Mouse (Mus musculus) liver, embryonic 12.5 days (tissue): ENCODE results near the gene Ncapd2. TPM values are rescaled to one million over a fixed set of nuclear protein-coding genes. Genes with fewer than 3 reads are reported as not detected.

Experiments used
- microRNA-seq: library from miRNA; unstranded; fragments of <30 nt; microRNA quantifications from one replicate; pipeline ENCODE4, GENCODE M21; 2017
- polyA plus RNA-seq: library from polyadenylated mRNA; unstranded; fragments of >200 nt; fragmentation: Nextera tagmentation; extraction: Ambion mirVana; gene quantifications from 2 replicates; pipeline ENCODE4 v1.2.1, GENCODE M21; 2016

Gene Ncapd2
- polyA plus RNA-seq, 1 experiment from 2014 or later, result 138 TPM

Small RNA genes within 50 kb of the gene (microRNA-seq; reads per million reads assigned to microRNA genes)
- gene Mir3098 (2.8 reads per million), gene Mir8113 (not detected)

Other genes with a start within 250 kb of the Ncapd2 start
- gene Cops7a, start 226.2 kb downstream of the Ncapd2 start, polyA plus RNA-seq, result 88.7 and 95.2 TPM in 2 replicates
- 0.11 TPM in 1 of 2 replicates, not detected in the other for gene Pianp, start 195.0 kb downstream of the Ncapd2 start, polyA plus RNA-seq
- gene Zfp384, start 182.6 kb downstream of the Ncapd2 start, polyA plus RNA-seq, result 6.6 and 7.2 TPM in 2 replicates
- 34.4 and 34.6 TPM in 2 replicates for gene Ing4, start 151.9 kb downstream of the Ncapd2 start, polyA plus RNA-seq
- gene Acrbp, start 142.0 kb downstream of the Ncapd2 start, polyA plus RNA-seq, result 2.8 and 3.7 TPM in 2 replicates
- gene Lpar5, start 123.8 kb downstream of the Ncapd2 start, polyA plus RNA-seq, result 1.9 and 2.2 TPM in 2 replicates
- gene Chd4, start 95.7 kb downstream of the Ncapd2 start, polyA plus RNA-seq, result 38.3 and 40.5 TPM in 2 replicates
- gene Nop2, start 59.8 kb downstream of the Ncapd2 start, polyA plus RNA-seq, result 83.1 and 85.3 TPM in 2 replicates
- gene Iffo1, start 46.5 kb downstream of the Ncapd2 start, polyA plus RNA-seq, result 6.6 and 7.3 TPM in 2 replicates
- gene Gapdh, start 25.2 kb downstream of the Ncapd2 start, polyA plus RNA-seq, result 1,499 and 1,575 TPM in 2 replicates
- gene Mrpl51, start 100 bp upstream of the Ncapd2 start, polyA plus RNA-seq, result 211 and 222 TPM in 2 replicates
- gene Vamp1, start 23.9 kb upstream of the Ncapd2 start, polyA plus RNA-seq, result 2.3 and 2.6 TPM in 2 replicates
- 3.8 and 4.0 TPM in 2 replicates for gene Tapbpl, start 40.2 kb upstream of the Ncapd2 start, polyA plus RNA-seq
- 2.6 and 3.2 TPM in 2 replicates for gene Cd27, start 45.3 kb upstream of the Ncapd2 start, polyA plus RNA-seq
- not detected in 2 replicates for gene Tuba3a, start 94.3 kb upstream of the Ncapd2 start, polyA plus RNA-seq
- 19.2 and 22.9 TPM in 2 replicates for gene Ltbr, start 122.2 kb upstream of the Ncapd2 start, polyA plus RNA-seq
- 0.23 and 0.50 TPM in 2 replicates for gene Scnn1a, start 129.0 kb upstream of the Ncapd2 start, polyA plus RNA-seq
- 23.0 and 23.4 TPM in 2 replicates for gene Tnfrsf1a, start 157.7 kb upstream of the Ncapd2 start, polyA plus RNA-seq
- gene Plekhg6, start 189.1 kb upstream of the Ncapd2 start, polyA plus RNA-seq, result 0.37 and 0.39 TPM in 2 replicates